Mouse (Mus musculus): ENCODE measurements around the gene Gsn. TPM values are rescaled to one million over a fixed set of nuclear protein-coding genes. Genes with fewer than 3 reads are reported as not detected.

Gsn gene
- polyA plus RNA-seq, 1 experiment from 2014 or later: 26.0 TPM

DNA sequence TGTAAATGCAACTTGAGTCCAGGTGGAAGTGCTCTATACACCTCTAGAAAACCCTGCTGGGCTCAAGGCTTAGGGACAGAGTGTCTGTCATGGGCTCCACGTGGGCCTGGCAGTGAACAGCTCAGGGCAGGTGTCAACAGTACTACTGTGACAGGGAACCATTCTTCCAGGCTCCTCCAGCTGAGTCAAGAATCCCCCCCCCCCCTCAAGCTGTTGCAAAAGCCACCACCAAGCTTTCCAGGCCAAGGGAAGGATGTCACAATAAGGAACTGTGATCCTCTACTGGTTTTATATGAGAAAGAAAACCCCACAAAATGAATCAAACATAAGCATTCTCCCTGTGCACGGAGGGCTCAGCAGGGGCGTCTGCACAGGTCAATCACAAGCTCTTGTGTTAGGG, 58.1 kb downstream of the Gsn start:
- WGBS: 52% methylated on average over 3 of the region's 3 CpGs
- Histone ChIP-seq H3K9ac (ENCODE audit: low read length) (no peak overlapping the region), H3K4me3 (ENCODE audit: low read depth, low read length) (no peak overlapping the region), H3K4me2 (ENCODE audit: low read depth, severe bottlenecking) (no peak overlapping the region), H3K9me3 (ENCODE audit: control insufficient read depth, low read length) (no peaks in the 10 kb centered on the region), H3K27ac (replicated peaks; ENCODE audit: low read depth, low read length) (no peak overlapping the region), H3K36me3 (ENCODE audit: control insufficient read depth, insufficient read depth, low read length) (0 out of 2 replicates have a peak, but pooled peaks cover 2% of the 10 kb centered on the region), H3K27me3 (ENCODE audit: control insufficient read depth, insufficient read depth, low read length) (no peaks in the 10 kb centered on the region), H3K4me1 (ENCODE audit: control insufficient read depth, insufficient read depth, low read length) (no peaks in the 10 kb centered on the region)
- ATAC-seq (ENCODE audit: insufficient number of reproducible peaks, low FRiP score, low TSS enrichment, low read depth) (no peak), DNase-seq (ENCODE audit: low spot score) (no peak)

DNA sequence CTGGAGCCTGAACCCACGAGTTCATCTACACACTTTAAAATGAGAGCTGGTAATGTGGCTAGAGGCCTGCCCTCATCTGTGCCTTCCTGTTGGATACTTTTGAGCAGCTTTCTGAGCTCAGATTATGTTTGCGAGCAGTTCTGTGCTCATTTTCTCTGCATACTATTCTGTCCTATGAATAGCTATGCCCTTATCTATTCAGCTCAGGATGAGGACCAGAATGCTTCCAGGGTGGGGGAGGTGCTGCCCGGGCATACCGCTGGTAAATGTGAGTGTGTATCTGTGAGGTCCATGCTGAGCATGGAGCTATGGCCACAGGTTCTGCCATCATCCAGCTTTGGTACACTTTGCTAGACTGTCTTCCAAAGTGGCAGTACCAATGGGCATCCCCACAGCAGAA, 61.4 kb downstream of the Gsn start:
- 93% methylated on average over 4 of the region's 4 CpGs for WGBS
- DNase-seq (ENCODE audit: low spot score): no peak
- ATAC-seq (ENCODE audit: insufficient number of reproducible peaks, low FRiP score, low TSS enrichment, low read depth): no peak

DNA sequence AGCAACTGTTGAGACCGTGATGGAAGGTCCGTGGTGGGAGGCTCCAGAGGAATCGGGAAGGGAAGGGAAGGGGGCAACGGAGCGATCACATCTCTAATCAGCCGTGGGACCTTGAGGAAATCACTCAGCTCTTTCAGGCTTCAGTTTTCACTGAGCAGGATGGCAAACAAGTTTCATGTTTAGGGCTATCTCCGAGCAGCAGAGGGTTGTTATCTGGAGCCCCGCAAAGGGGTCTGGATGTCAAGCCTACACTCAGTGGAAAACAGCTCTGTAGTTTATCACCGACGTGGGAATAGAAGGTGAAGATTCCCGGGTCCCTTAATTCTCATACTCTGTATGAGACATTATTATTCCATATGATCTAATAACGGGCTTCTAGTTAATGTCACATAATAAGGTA, 62.2 kb downstream of the Gsn start:
- no peak overlapping the region for H3K27ac ChIP-seq (replicated peaks; ENCODE audit: low read depth, low read length)
- 0 out of 2 replicates have a peak, but pooled peaks cover 2% of the 10 kb centered on the region for H3K36me3 ChIP-seq (ENCODE audit: control insufficient read depth, insufficient read depth, low read length)
- H3K4me1 ChIP-seq (ENCODE audit: control insufficient read depth, insufficient read depth, low read length): no peaks in the 10 kb centered on the region
- no peaks in the 10 kb centered on the region for H3K27me3 ChIP-seq (ENCODE audit: control insufficient read depth, insufficient read depth, low read length)
- H3K4me2 ChIP-seq (ENCODE audit: low read depth, severe bottlenecking): no peak overlapping the region
- H3K9ac ChIP-seq (ENCODE audit: low read length): no peak overlapping the region
- H3K9me3 ChIP-seq (ENCODE audit: control insufficient read depth, low read length): no peaks in the 10 kb centered on the region
- ATAC-seq (ENCODE audit: insufficient number of reproducible peaks, low FRiP score, low TSS enrichment, low read depth) (no peak), DNase-seq (ENCODE audit: low spot score) (no peak)
- H3K4me3 ChIP-seq (ENCODE audit: low read depth, low read length): no peak overlapping the region
- WGBS: 91% methylated on average over 12 of the region's 12 CpGs

More for the DNA sequence above, 61.4 kb downstream of the Gsn start:
- Histone ChIP-seq H3K27ac (replicated peaks; ENCODE audit: low read depth, low read length) (no peak overlapping the region), H3K9ac (ENCODE audit: low read length) (no peak overlapping the region), H3K27me3 (ENCODE audit: control insufficient read depth, insufficient read depth, low read length) (no peaks in the 10 kb centered on the region), H3K9me3 (ENCODE audit: control insufficient read depth, low read length) (no peaks in the 10 kb centered on the region), H3K4me2 (ENCODE audit: low read depth, severe bottlenecking) (no peak overlapping the region), H3K36me3 (ENCODE audit: control insufficient read depth, insufficient read depth, low read length) (0 out of 2 replicates have a peak, but pooled peaks cover 2% of the 10 kb centered on the region), H3K4me3 (ENCODE audit: low read depth, low read length) (no peak overlapping the region), H3K4me1 (ENCODE audit: control insufficient read depth, insufficient read depth, low read length) (no peaks in the 10 kb centered on the region)

DNA sequence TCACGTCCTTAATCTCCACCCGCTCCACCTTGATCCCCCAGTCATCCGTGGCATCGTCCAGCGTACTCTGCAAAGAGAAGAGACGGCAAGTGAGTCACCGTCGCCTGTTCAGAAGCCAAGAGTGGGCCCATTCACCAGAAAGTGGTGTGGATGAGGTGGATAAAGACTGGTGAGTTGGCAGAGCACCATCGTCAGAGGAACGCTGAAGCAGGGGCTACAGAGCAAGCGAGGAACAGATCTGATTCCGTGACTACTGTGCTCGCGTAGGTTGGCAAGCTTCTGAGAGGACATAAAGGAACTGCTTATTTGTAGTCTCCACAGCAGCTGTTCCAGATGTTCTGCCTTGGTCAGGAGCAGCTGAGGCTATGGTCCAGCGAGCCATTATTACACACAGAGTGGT, 64.2 kb downstream of the Gsn start:
- no peaks in the 10 kb centered on the region for H3K27me3 ChIP-seq (ENCODE audit: control insufficient read depth, insufficient read depth, low read length)
- H3K4me1 ChIP-seq (ENCODE audit: control insufficient read depth, insufficient read depth, low read length): no peaks in the 10 kb centered on the region
- 88% methylated on average over 15 of the region's 15 CpGs for WGBS
- no peak for ATAC-seq (ENCODE audit: insufficient number of reproducible peaks, low FRiP score, low TSS enrichment, low read depth)
- H3K36me3 ChIP-seq (ENCODE audit: control insufficient read depth, insufficient read depth, low read length): 0 out of 2 replicates have a peak, but pooled peaks cover 2% of the 10 kb centered on the region
- H3K9me3 ChIP-seq (ENCODE audit: control insufficient read depth, low read length): no peaks in the 10 kb centered on the region
- H3K4me2 ChIP-seq (ENCODE audit: low read depth, severe bottlenecking): no peak overlapping the region
- H3K27ac ChIP-seq (replicated peaks; ENCODE audit: low read depth, low read length): no peak overlapping the region
- H3K4me3 ChIP-seq (ENCODE audit: low read depth, low read length): no peak overlapping the region
- no peak overlapping the region for H3K9ac ChIP-seq (ENCODE audit: low read length)
- DNase-seq (ENCODE audit: low spot score): no peak

DNA sequence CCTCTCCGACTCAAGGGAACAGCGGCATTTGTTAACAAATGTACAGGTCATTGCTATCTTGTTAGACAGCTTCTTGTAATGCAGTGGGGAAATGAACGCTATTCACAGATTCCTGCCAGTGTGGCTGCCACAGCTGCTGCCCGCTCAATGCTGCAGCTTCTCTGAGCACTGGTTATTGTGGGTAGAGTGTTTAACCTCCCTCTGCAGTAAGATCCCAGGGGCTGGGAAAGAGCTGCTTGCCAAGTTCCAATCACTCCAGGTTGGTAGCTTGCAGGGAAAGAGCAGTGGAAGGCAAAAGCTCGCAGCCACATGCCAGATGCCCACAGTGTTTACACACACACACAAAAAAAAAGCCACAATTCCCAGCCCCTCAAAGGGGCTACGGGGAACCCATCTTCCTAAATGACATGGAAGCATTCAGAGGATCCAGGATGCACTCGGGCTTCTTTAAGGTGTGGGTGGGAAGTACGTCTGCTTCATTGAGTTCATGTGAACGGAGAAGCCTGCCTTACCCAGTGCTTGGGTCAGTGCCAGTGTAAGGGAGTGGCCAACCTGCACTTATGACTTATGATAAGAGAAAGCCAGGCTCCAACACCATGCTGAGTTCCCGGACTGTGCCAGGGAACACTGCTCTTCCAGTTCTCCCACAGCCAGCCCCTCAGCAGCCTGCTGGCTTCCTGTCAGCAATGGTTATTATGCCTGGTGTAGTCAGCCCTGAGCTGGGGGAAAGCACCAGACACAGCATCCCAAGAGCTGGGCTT, 66.4 kb downstream of the Gsn start:
- WGBS: 82% methylated on average over 10 of the region's 10 CpGs
- H3K4me1 ChIP-seq (ENCODE audit: control insufficient read depth, insufficient read depth, low read length): no peaks in the 10 kb centered on the region
- no peak overlapping the region for H3K4me3 ChIP-seq (ENCODE audit: low read depth, low read length)
- H3K27ac ChIP-seq (replicated peaks; ENCODE audit: low read depth, low read length): no peak overlapping the region
- DNase-seq (ENCODE audit: low spot score) (no peak), ATAC-seq (ENCODE audit: insufficient number of reproducible peaks, low FRiP score, low TSS enrichment, low read depth) (no peak)
- H3K27me3 ChIP-seq (ENCODE audit: control insufficient read depth, insufficient read depth, low read length): no peaks in the 10 kb centered on the region
- H3K9me3 ChIP-seq (ENCODE audit: control insufficient read depth, low read length): no peaks in the 10 kb centered on the region
- no peak overlapping the region for H3K4me2 ChIP-seq (ENCODE audit: low read depth, severe bottlenecking)
- no peak overlapping the region for H3K9ac ChIP-seq (ENCODE audit: low read length)
- no peaks in the 10 kb centered on the region for H3K36me3 ChIP-seq (ENCODE audit: control insufficient read depth, insufficient read depth, low read length)

DNA sequence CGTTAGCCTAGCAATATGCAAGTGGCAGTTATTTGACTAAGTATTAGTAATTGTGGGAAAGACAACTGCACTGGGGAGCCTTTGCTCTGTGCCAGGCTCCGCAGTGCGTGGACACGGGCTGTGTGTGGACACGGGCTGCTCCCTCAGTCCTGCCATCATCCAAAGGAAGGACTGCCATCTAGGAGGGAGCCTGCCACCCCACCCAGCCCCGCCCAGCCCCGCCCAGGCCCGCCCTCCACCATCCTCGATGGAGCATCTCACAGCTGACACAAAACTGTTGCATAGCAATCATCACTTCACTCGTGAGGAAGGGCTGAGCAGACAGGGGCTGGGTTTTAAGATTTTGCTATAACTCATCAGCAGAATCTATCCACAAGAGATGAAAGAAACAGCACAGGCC, 69.8 kb downstream of the Gsn start:
- DNase-seq (ENCODE audit: low spot score) (no peak), ATAC-seq (ENCODE audit: insufficient number of reproducible peaks, low FRiP score, low TSS enrichment, low read depth) (no peak)
- Histone ChIP-seq H3K4me3 (ENCODE audit: low read depth, low read length) (no peak overlapping the region), H3K27ac (replicated peaks; ENCODE audit: low read depth, low read length) (no peak overlapping the region), H3K36me3 (ENCODE audit: control insufficient read depth, insufficient read depth, low read length) (no peaks in the 10 kb centered on the region), H3K4me1 (ENCODE audit: control insufficient read depth, insufficient read depth, low read length) (no peaks in the 10 kb centered on the region), H3K4me2 (ENCODE audit: low read depth, severe bottlenecking) (no peak overlapping the region), H3K9ac (ENCODE audit: low read length) (no peak overlapping the region), H3K9me3 (ENCODE audit: control insufficient read depth, low read length) (no peaks in the 10 kb centered on the region), H3K27me3 (ENCODE audit: control insufficient read depth, insufficient read depth, low read length) (no peaks in the 10 kb centered on the region)
- WGBS: 64% methylated on average over 10 of the region's 10 CpGs

DNA sequence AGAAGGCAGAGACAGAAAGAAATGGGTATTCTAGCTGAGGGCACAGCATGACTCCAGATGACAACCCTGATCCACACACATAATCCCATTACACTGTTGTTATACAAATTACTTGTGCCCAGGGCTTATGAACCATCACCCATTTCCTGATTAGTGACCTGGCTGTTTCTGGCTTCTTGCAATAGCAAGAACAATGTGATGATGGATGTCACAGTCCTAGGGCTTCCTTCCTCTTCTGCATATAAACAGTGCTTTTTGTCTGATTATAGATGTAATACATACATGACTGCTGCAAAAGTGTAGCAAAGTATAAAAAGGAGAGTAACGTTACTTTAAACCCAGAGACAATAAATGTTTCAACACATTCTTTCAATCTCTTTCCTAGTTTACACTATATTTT, 70.8 kb downstream of the Gsn start:
- DNase-seq (ENCODE audit: low spot score): no peak
- Histone ChIP-seq H3K4me3 (ENCODE audit: low read depth, low read length) (no peak overlapping the region), H3K4me1 (ENCODE audit: control insufficient read depth, insufficient read depth, low read length) (no peaks in the 10 kb centered on the region), H3K9me3 (ENCODE audit: control insufficient read depth, low read length) (no peaks in the 10 kb centered on the region), H3K27me3 (ENCODE audit: control insufficient read depth, insufficient read depth, low read length) (no peaks in the 10 kb centered on the region), H3K36me3 (ENCODE audit: control insufficient read depth, insufficient read depth, low read length) (no peaks in the 10 kb centered on the region), H3K9ac (ENCODE audit: low read length) (no peak overlapping the region), H3K27ac (replicated peaks; ENCODE audit: low read depth, low read length) (no peak overlapping the region), H3K4me2 (ENCODE audit: low read depth, severe bottlenecking) (no peak overlapping the region)
- 80% methylated on average over 1 of the region's 1 CpGs for WGBS
- ATAC-seq (ENCODE audit: insufficient number of reproducible peaks, low FRiP score, low TSS enrichment, low read depth): no peak

DNA sequence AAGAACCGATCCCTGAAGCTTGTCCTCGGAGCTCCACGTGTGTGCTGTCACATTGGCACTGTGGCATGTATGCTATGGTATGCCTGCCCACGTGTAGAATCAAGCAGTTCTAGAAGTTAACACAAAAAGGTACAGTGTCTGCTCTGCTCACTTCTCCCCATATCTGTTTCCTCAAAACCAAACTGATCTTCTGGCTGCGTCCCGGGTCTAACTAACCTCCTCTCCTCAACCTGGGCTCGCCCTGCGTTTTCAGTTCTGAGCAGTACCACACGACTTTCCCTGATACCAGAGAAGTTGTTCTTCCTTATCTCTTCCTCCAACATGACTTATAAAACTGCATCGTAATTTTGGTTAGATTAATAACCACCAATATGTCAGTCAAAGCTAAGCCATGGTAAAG, 71.4 kb downstream of the Gsn start:
- H3K9me3 ChIP-seq (ENCODE audit: control insufficient read depth, low read length): no peaks in the 10 kb centered on the region
- no peaks in the 10 kb centered on the region for H3K36me3 ChIP-seq (ENCODE audit: control insufficient read depth, insufficient read depth, low read length)
- no peaks in the 10 kb centered on the region for H3K4me1 ChIP-seq (ENCODE audit: control insufficient read depth, insufficient read depth, low read length)
- DNase-seq (ENCODE audit: low spot score): no peak
- ATAC-seq (ENCODE audit: insufficient number of reproducible peaks, low FRiP score, low TSS enrichment, low read depth): no peak
- H3K27ac ChIP-seq (replicated peaks; ENCODE audit: low read depth, low read length): no peak overlapping the region
- H3K4me3 ChIP-seq (ENCODE audit: low read depth, low read length): no peak overlapping the region
- WGBS: 77% methylated on average over 10 of the region's 10 CpGs
- H3K9ac ChIP-seq (ENCODE audit: low read length): no peak overlapping the region
- no peak overlapping the region for H3K4me2 ChIP-seq (ENCODE audit: low read depth, severe bottlenecking)
- no peaks in the 10 kb centered on the region for H3K27me3 ChIP-seq (ENCODE audit: control insufficient read depth, insufficient read depth, low read length)

Measured in limb, embryonic 11.5 days (tissue).